Mouse (Mus musculus): Measurements from ENCODE around the gene Lgi4. TPM values are rescaled to one million over a fixed set of nuclear protein-coding genes. Genes with fewer than 3 reads are reported as not detected.

Gene Lgi4
- total RNA-seq, 2 experiments from 2014 or later: 37.9 to 41.9 TPM

- DNase-seq (ENCODE audit: low spot score in 2 of 2): no peak
- H3K27ac ChIP-seq: peak overlapping the region; percentile 83
- peak overlapping the region; percentile 44 for H3K4me3 ChIP-seq
- no peak for TF ChIP-seq CTCF (conservative IDR thresholded peaks at IDR 0.05)
Observed at GRCm38 (mm10) chr7:31053882-31054447, 5.2 kb upstream of the Lgi4 start.

GRCm38 (mm10) chr7:31054661-31055320, 4.4 kb upstream of the Lgi4 start:
- TF ChIP-seq CTCF (conservative IDR thresholded peaks at IDR 0.05): no peak
- peak overlapping the region; percentile 44 for H3K4me3 ChIP-seq
- no peak for DNase-seq (ENCODE audit: low spot score in 2 of 2)
- H3K27ac ChIP-seq: peak overlapping the region; percentile 83

GRCm38 (mm10) chr7:31055354-31055824, 3.8 kb upstream of the Lgi4 start:
- no peak for DNase-seq (ENCODE audit: low spot score in 2 of 2)
- peak overlapping the region; percentile 83 for H3K27ac ChIP-seq
- TF ChIP-seq CTCF (conservative IDR thresholded peaks at IDR 0.05): no peak
- H3K4me3 ChIP-seq: peak overlapping the region; percentile 44

- Histone ChIP-seq H3K4me3 (no peak overlapping the region), H3K27ac (0 out of 2 replicates have a peak overlapping the region, but pooled peaks have one; percentile 51)
- no peak for DNase-seq (ENCODE audit: low spot score in 2 of 2)
- TF ChIP-seq CTCF (conservative IDR thresholded peaks at IDR 0.05): no peak
Observed at GRCm38 (mm10) chr7:31055883-31056282, 3.3 kb upstream of the Lgi4 start.

GRCm38 (mm10) chr7:31056448-31056847, 2.7 kb upstream of the Lgi4 start:
- DNase-seq (ENCODE audit: low spot score in 2 of 2): no peak
- Histone ChIP-seq H3K4me3 (no peak overlapping the region), H3K27ac (no peak overlapping the region; the same call in 1 of the 2 replicates)
- no peak for TF ChIP-seq CTCF (conservative IDR thresholded peaks at IDR 0.05)

GRCm38 (mm10) chr7:31057071-31057470, 2.1 kb upstream of the Lgi4 start, which contains the start of gene Fxyd1:
Fxyd1 (minus strand) TSS chr7:31057199.
- TF ChIP-seq CTCF (conservative IDR thresholded peaks at IDR 0.05): no peak
- Histone ChIP-seq H3K27ac (peak within 1 kb of the TSS; percentile 18; the same call in 1 of the 2 replicates), H3K4me3 (no peak within 1 kb of the TSS)
- DNase-seq (ENCODE audit: low spot score in 2 of 2): no peak

GRCm38 (mm10) chr7:31057730-31058129, 1.4 kb upstream of the Lgi4 start:
- no peak for TF ChIP-seq CTCF (conservative IDR thresholded peaks at IDR 0.05)
- Histone ChIP-seq H3K4me3 (no peak overlapping the region), H3K27ac (no peak overlapping the region)
- DNase-seq (ENCODE audit: low spot score in 2 of 2): no peak

GRCm38 (mm10) chr7:31058211-31058610, 931 bp upstream of the Lgi4 start:
- Histone ChIP-seq H3K27ac (peak overlapping the region; percentile 18; the same call in 1 of the 2 replicates), H3K4me3 (no peak overlapping the region)
- DNase-seq (ENCODE audit: low spot score in 2 of 2): no peak
- no peak for TF ChIP-seq CTCF (conservative IDR thresholded peaks at IDR 0.05)

GRCm38 (mm10) chr7:31059919-31060620, 928 bp downstream of the Lgi4 start:
- Histone ChIP-seq H3K27ac (peak overlapping the region; percentile 87), H3K4me3 (peak overlapping the region; percentile 40)
- no peak for DNase-seq (ENCODE audit: low spot score in 2 of 2)
- no peak for TF ChIP-seq CTCF (conservative IDR thresholded peaks at IDR 0.05)

GRCm38 (mm10) chr7:31060621-31061010, 1.5 kb downstream of the Lgi4 start:
- TF ChIP-seq CTCF (conservative IDR thresholded peaks at IDR 0.05): no peak
- DNase-seq (ENCODE audit: low spot score in 2 of 2): no peak
- Histone ChIP-seq H3K27ac (peak overlapping the region; percentile 87), H3K4me3 (peak overlapping the region; percentile 40)

- DNase-seq (ENCODE audit: low spot score in 2 of 2): no peak
- TF ChIP-seq CTCF (conservative IDR thresholded peaks at IDR 0.05): no peak
- Histone ChIP-seq H3K27ac (no peak overlapping the region), H3K4me3 (no peak overlapping the region)
Observed at GRCm38 (mm10) chr7:31063074-31063560, 4.0 kb downstream of the Lgi4 start.

GRCm38 (mm10) chr7:31067836-31068235, 8.7 kb downstream of the Lgi4 start:
- DNase-seq (ENCODE audit: low spot score in 2 of 2): no peak
- H3K4me3 ChIP-seq: no peak overlapping the region
- peak overlapping the region; percentile 58; the same call in 1 of the 2 replicates for H3K27ac ChIP-seq
- no peak for TF ChIP-seq CTCF (conservative IDR thresholded peaks at IDR 0.05)

GRCm38 (mm10) chr7:31069491-31069890, 10.3 kb downstream of the Lgi4 start:
- no peak for DNase-seq (ENCODE audit: low spot score in 2 of 2)
- no peak for TF ChIP-seq CTCF (conservative IDR thresholded peaks at IDR 0.05)
- Histone ChIP-seq H3K4me3 (no peak overlapping the region), H3K27ac (peak overlapping the region; percentile 70; the same call in 1 of the 2 replicates)

Measured in layer of hippocampus, adult 2 months (tissue).